Mouse (Mus musculus) stomach, postnatal 0 days (tissue): ENCODE measurements at regions not wholly inside any gene's neighbourhood (a gene's known extent, or its start where the extent isn't known, plus 50 kb on each side); places are given as distances from the start of the nearest gene placed in this dataset.

Experiments used
- ATAC-seq: fragments of 200-750 bp; cut with Nextera tagmentation; 2 replicates; pipeline ENCODE4 v1.8.0; 2017; ENCODE audit not compliant: low FRiP score, low TSS enrichment
- DNase-seq: peaks from one replicate; pipeline ENCODE4 v3.0.0-alpha.2; 2016; ENCODE audit warnings: low spot score
- H3K27ac ChIP-seq: fragments of 300-500 bp; sonication (generic); replicated peaks from 2 replicates; pipeline ENCODE4 v1.5.1; 2014; ENCODE audit warnings: mild to moderate bottlenecking, control low read depth
- H3K27me3 ChIP-seq: fragments of 300-500 bp; sonication (generic); 2 replicates; pipeline ENCODE4 v1.6.1; 2014; ENCODE audit warnings: low read length; ENCODE audit not compliant: control insufficient read depth, insufficient read depth
- H3K36me3 ChIP-seq: fragments of 300-500 bp; sonication (generic); 2 replicates; pipeline ENCODE4 v1.6.1; 2014; ENCODE audit warnings: low read length, mixed read lengths; ENCODE audit not compliant: control insufficient read depth, insufficient read depth
- H3K4me1 ChIP-seq: fragments of 300-500 bp; sonication (generic); replicated peaks from 2 replicates; pipeline ENCODE4 v1.6.1; 2014; ENCODE audit warnings: antibody characterized with exemption; ENCODE audit not compliant: control insufficient read depth, insufficient read depth
- H3K4me2 ChIP-seq: fragments of 300-500 bp; sonication (generic); replicated peaks from 2 replicates; pipeline ENCODE4 v1.6.1; 2014; ENCODE audit warnings: low read depth, mild to moderate bottlenecking, control low read depth, moderate library complexity
- H3K4me3 ChIP-seq: fragments of 300-500 bp; sonication (generic); 2 replicates; pipeline ENCODE4 v1.5.1; 2014; ENCODE audit warnings: low read depth, low read length, control low read depth
- H3K9ac ChIP-seq: fragments of 300-500 bp; sonication (generic); 2 replicates; pipeline ENCODE4 v1.6.1; 2014; ENCODE audit warnings: mild to moderate bottlenecking, low read length, control low read depth, mixed read lengths
- H3K9me3 ChIP-seq: fragments of 300-500 bp; sonication (generic); 2 replicates; pipeline ENCODE4 v1.6.1; 2016; ENCODE audit warnings: low read length; ENCODE audit not compliant: control insufficient read depth
- CTCF ChIP-seq: IDR thresholded peaks from 2 replicates; pipeline ENCODE4 v1.5.1; 2016; ENCODE audit warnings: antibody characterized with exemption, low read depth, mild to moderate bottlenecking, moderate library complexity
- EP300 ChIP-seq: optimal IDR thresholded peaks from 2 replicates; pipeline ENCODE3; 2016; ENCODE audit warnings: antibody characterized with exemption
- WGBS: fragments of 180-500 bp; shearing (Covaris S2); extraction: QIAGEN DNeasy Blood & Tissue Kit; methylation state at CpG from one replicate; pipeline ENCODE4 v1.1.7; 2014; 5-methylcytosine and 5-hydroxymethylcytosine counted together

- ATAC-seq (no peak), DNase-seq (no peak)
- Histone ChIP-seq H3K9me3 (no peaks in the 10 kb centered on the region), H3K36me3 (no peaks in the 10 kb centered on the region), H3K27ac (no peak overlapping the region), H3K9ac (no peak overlapping the region), H3K4me2 (no peak overlapping the region), H3K27me3 (no peaks in the 10 kb centered on the region), H3K4me1 (no peaks in the 10 kb centered on the region), H3K4me3 (no peak overlapping the region)
- WGBS = 57% methylated on average over 5 of the region's 5 CpGs
- TF ChIP-seq EP300 (no peak), CTCF (no peak)
Measured at GRCm38 (mm10) chr16:93180213-93180612, 354.3 kb upstream of the Runx1 start.

GRCm38 (mm10) chr16:93166667-93167066 lies 340.7 kb upstream of the Runx1 start:
- WGBS = 94% methylated on average over 3 of the region's 3 CpGs
- ATAC-seq (no peak), DNase-seq (no peak)
- H3K4me1 ChIP-seq = no peaks in the 10 kb centered on the region
- no peak overlapping the region for H3K4me3 ChIP-seq
- H3K27ac ChIP-seq = no peak overlapping the region
- TF ChIP-seq EP300 = no peak
- H3K9me3 ChIP-seq = no peaks in the 10 kb centered on the region
- no peak overlapping the region for H3K4me2 ChIP-seq
- H3K9ac ChIP-seq = no peak overlapping the region
- no peaks in the 10 kb centered on the region for H3K36me3 ChIP-seq
- H3K27me3 ChIP-seq = no peaks in the 10 kb centered on the region

GRCm38 (mm10) chr16:93158526-93159226 lies 332.7 kb upstream of the Runx1 start:
- no peak overlapping the region for H3K4me3 ChIP-seq
- WGBS = 82% methylated on average over 8 of the region's 8 CpGs
- no peaks in the 10 kb centered on the region for H3K27me3 ChIP-seq
- no peak overlapping the region for H3K4me2 ChIP-seq
- H3K36me3 ChIP-seq = no peaks in the 10 kb centered on the region
- TF ChIP-seq EP300 (no peak), CTCF (peak; percentile 51)
- ATAC-seq (no peak), DNase-seq (no peak)
- H3K4me1 ChIP-seq = no peaks in the 10 kb centered on the region
- no peak overlapping the region for H3K9ac ChIP-seq
- no peaks in the 10 kb centered on the region for H3K9me3 ChIP-seq
- no peak overlapping the region for H3K27ac ChIP-seq

- DNase-seq (no peak), ATAC-seq (no peak)
- no peak overlapping the region for H3K4me2 ChIP-seq
- H3K27ac ChIP-seq = no peak overlapping the region
- TF ChIP-seq CTCF (no peak), EP300 (no peak)
- H3K4me3 ChIP-seq = no peak overlapping the region
- no peak overlapping the region for H3K9ac ChIP-seq
- no peaks in the 10 kb centered on the region for H3K36me3 ChIP-seq
- WGBS = 72% methylated on average over 14 of the region's 14 CpGs
- no peaks in the 10 kb centered on the region for H3K27me3 ChIP-seq
- H3K9me3 ChIP-seq = no peaks in the 10 kb centered on the region
- no peaks in the 10 kb centered on the region for H3K4me1 ChIP-seq
Measured at GRCm38 (mm10) chr16:93153545-93154329, 327.8 kb upstream of the Runx1 start.

- Histone ChIP-seq H3K4me1 (no peaks in the 10 kb centered on the region), H3K9me3 (no peaks in the 10 kb centered on the region), H3K36me3 (no peaks in the 10 kb centered on the region), H3K4me2 (no peak overlapping the region), H3K4me3 (no peak overlapping the region), H3K9ac (no peak overlapping the region), H3K27me3 (no peaks in the 10 kb centered on the region), H3K27ac (no peak overlapping the region)
- WGBS = 44% methylated on average over 14 of the region's 14 CpGs
- ATAC-seq (no peak), DNase-seq (no peak)
- TF ChIP-seq CTCF (no peak), EP300 (no peak)
Measured at GRCm38 (mm10) chr16:93152765-93153489, 327.0 kb upstream of the Runx1 start.
